Mouse (Mus musculus): ENCODE data around the gene Gjc1. TPM values are rescaled to one million over a fixed set of nuclear protein-coding genes. Genes with fewer than 3 reads are reported as not detected.

Gjc1 gene
- polyA plus RNA-seq, 1 experiment from 2014 or later: 1.4 TPM

- H3K4me2 ChIP-seq (ENCODE audit: low read depth, low read length): peak overlapping the region; percentile 75; the same call in 1 of the 2 replicates
- 30% methylated on average over 6 of the region's 6 CpGs for WGBS (ENCODE audit: insufficient replicate concordance)
- H3K4me3 ChIP-seq (ENCODE audit: low read depth, low read length): peak overlapping the region; percentile 57
- no peak overlapping the region for H3K27ac ChIP-seq (ENCODE audit: low read length)
- H3K4me1 ChIP-seq (ENCODE audit: control insufficient read depth, low read depth, low read length): no peaks in the 10 kb centered on the region; the same call in 1 of the 2 replicates
- no peaks in the 10 kb centered on the region for H3K36me3 ChIP-seq (ENCODE audit: control insufficient read depth, insufficient read depth)
- H3K9ac ChIP-seq (ENCODE audit: low read depth, low read length): no peak overlapping the region
- no peaks in the 10 kb centered on the region for H3K9me3 ChIP-seq (replicated peaks; ENCODE audit: control insufficient read depth, low read length)
- no peak for ATAC-seq (ENCODE audit: low read depth)
- H3K27me3 ChIP-seq (ENCODE audit: control insufficient read depth, insufficient read depth, low read depth, low read length): peaks cover 43% of the 10 kb centered on the region
These were observed 58.6 kb downstream of the Gjc1 start for GRCm38 (mm10) chr11:102760805-102761308.

- Histone ChIP-seq H3K4me3 (ENCODE audit: low read depth, low read length) (no peak overlapping the region), H3K4me2 (ENCODE audit: low read depth, low read length) (no peak overlapping the region), H3K9ac (ENCODE audit: low read depth, low read length) (no peak overlapping the region), H3K27me3 (ENCODE audit: control insufficient read depth, insufficient read depth, low read depth, low read length) (peaks cover 43% of the 10 kb centered on the region), H3K27ac (ENCODE audit: low read length) (no peak overlapping the region), H3K36me3 (ENCODE audit: control insufficient read depth, insufficient read depth) (no peaks in the 10 kb centered on the region), H3K4me1 (ENCODE audit: control insufficient read depth, low read depth, low read length) (no peaks in the 10 kb centered on the region; the same call in 1 of the 2 replicates), H3K9me3 (replicated peaks; ENCODE audit: control insufficient read depth, low read length) (no peaks in the 10 kb centered on the region)
- no peak for ATAC-seq (ENCODE audit: low read depth)
- WGBS (ENCODE audit: insufficient replicate concordance): 49% methylated on average over 2 of the region's 2 CpGs
These were observed 60.5 kb downstream of the Gjc1 start for GRCm38 (mm10) chr11:102758977-102759376.

DNA sequence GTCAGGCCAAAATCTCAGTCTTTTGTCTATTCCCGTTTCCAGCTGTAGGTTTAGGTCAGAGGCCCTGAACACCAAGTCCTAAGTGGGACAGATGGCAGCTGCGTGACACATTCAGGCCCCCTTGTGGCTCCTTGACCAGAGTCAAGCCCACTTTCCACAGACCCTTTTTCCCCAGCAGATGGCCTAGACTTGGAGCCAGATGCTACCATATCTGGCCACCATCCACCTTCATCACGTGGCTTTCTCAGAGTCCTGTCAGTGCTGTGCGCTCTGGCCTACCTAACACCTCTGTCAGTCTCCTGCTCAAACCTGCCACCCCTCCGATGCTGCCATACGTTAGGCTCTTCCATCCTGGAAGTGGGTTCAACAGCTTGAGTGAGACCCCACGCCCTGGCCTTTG, 64.1 kb downstream of the Gjc1 start:
- H3K27ac ChIP-seq (ENCODE audit: low read length): no peak overlapping the region
- H3K9ac ChIP-seq (ENCODE audit: low read depth, low read length): no peak overlapping the region
- WGBS (ENCODE audit: insufficient replicate concordance): 68% methylated on average over 7 of the region's 7 CpGs
- no peaks in the 10 kb centered on the region for H3K9me3 ChIP-seq (replicated peaks; ENCODE audit: control insufficient read depth, low read length)
- peaks cover 8% of the 10 kb centered on the region for H3K27me3 ChIP-seq (ENCODE audit: control insufficient read depth, insufficient read depth, low read depth, low read length)
- H3K36me3 ChIP-seq (ENCODE audit: control insufficient read depth, insufficient read depth): no peaks in the 10 kb centered on the region
- no peak overlapping the region for H3K4me3 ChIP-seq (ENCODE audit: low read depth, low read length)
- no peaks in the 10 kb centered on the region for H3K4me1 ChIP-seq (ENCODE audit: control insufficient read depth, low read depth, low read length)
- no peak for ATAC-seq (ENCODE audit: low read depth)
- no peak overlapping the region for H3K4me2 ChIP-seq (ENCODE audit: low read depth, low read length)

- no peak overlapping the region for H3K4me3 ChIP-seq (ENCODE audit: low read depth, low read length)
- no peak overlapping the region for H3K9ac ChIP-seq (ENCODE audit: low read depth, low read length)
- no peaks in the 10 kb centered on the region for H3K27me3 ChIP-seq (ENCODE audit: control insufficient read depth, insufficient read depth, low read depth, low read length)
- H3K9me3 ChIP-seq (replicated peaks; ENCODE audit: control insufficient read depth, low read length): no peaks in the 10 kb centered on the region
- no peaks in the 10 kb centered on the region for H3K4me1 ChIP-seq (ENCODE audit: control insufficient read depth, low read depth, low read length)
- no peak overlapping the region for H3K27ac ChIP-seq (ENCODE audit: low read length)
- 19% methylated on average over 4 of the region's 4 CpGs for WGBS (ENCODE audit: insufficient replicate concordance)
- no peak for ATAC-seq (ENCODE audit: low read depth)
- no peaks in the 10 kb centered on the region for H3K36me3 ChIP-seq (ENCODE audit: control insufficient read depth, insufficient read depth)
- no peak overlapping the region for H3K4me2 ChIP-seq (ENCODE audit: low read depth, low read length)
These were observed 65.1 kb downstream of the Gjc1 start for GRCm38 (mm10) chr11:102754416-102754815.

DNA sequence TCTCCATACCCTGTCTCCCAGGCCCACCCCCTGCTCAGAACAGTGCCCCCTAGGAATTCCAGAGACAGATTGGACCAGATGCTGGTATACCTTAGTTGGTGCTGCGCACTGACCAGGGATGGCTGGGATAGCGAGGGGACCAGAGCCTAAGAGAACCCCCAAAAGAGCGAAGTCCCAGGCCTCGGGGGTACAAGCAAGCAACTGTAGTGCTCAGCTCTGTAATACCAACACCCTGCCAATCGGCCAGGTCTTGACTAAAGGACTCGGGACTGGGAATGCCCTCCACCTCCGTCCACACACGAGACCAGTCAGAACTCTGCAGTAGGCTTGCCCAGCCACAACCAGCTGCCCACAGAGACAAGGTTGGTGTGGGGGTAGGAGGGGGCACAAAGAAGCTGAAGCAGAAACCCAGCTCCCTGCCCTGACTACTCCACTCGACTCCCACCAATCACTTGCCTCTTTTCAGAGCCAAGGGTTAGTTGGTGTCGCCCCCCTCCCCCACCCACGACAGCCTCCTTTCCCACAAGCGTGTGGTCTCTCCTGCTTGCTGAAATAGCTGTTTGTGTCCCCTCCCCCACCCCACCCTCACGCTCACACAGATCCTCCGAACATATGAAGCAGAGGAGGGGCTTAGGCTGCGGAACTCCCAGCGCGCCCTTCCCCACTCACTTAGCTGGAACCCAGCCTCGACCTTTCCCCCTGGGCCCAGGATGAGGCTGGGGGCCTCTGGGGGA, 65.7 kb downstream of the Gjc1 start:
- 25% methylated on average over 18 of the region's 18 CpGs for WGBS (ENCODE audit: insufficient replicate concordance)
- ATAC-seq (ENCODE audit: low read depth): no peak
- no peaks in the 10 kb centered on the region for H3K27me3 ChIP-seq (ENCODE audit: control insufficient read depth, insufficient read depth, low read depth, low read length)
- H3K4me1 ChIP-seq (ENCODE audit: control insufficient read depth, low read depth, low read length): no peaks in the 10 kb centered on the region
- no peak overlapping the region for H3K9ac ChIP-seq (ENCODE audit: low read depth, low read length)
- no peaks in the 10 kb centered on the region for H3K9me3 ChIP-seq (replicated peaks; ENCODE audit: control insufficient read depth, low read length)
- H3K4me3 ChIP-seq (ENCODE audit: low read depth, low read length): no peak overlapping the region
- no peak overlapping the region for H3K4me2 ChIP-seq (ENCODE audit: low read depth, low read length)
- H3K27ac ChIP-seq (ENCODE audit: low read length): no peak overlapping the region
- H3K36me3 ChIP-seq (ENCODE audit: control insufficient read depth, insufficient read depth): no peaks in the 10 kb centered on the region

GRCm38 (mm10) chr11:102752896-102753590, 66.5 kb downstream of the Gjc1 start:
- no peaks in the 10 kb centered on the region for H3K36me3 ChIP-seq (ENCODE audit: control insufficient read depth, insufficient read depth)
- H3K9me3 ChIP-seq (replicated peaks; ENCODE audit: control insufficient read depth, low read length): no peaks in the 10 kb centered on the region
- H3K9ac ChIP-seq (ENCODE audit: low read depth, low read length): no peak overlapping the region
- 47% methylated on average over 13 of the region's 13 CpGs for WGBS (ENCODE audit: insufficient replicate concordance)
- H3K4me2 ChIP-seq (ENCODE audit: low read depth, low read length): no peak overlapping the region
- no peak overlapping the region for H3K27ac ChIP-seq (ENCODE audit: low read length)
- no peaks in the 10 kb centered on the region for H3K27me3 ChIP-seq (ENCODE audit: control insufficient read depth, insufficient read depth, low read depth, low read length)
- no peak overlapping the region for H3K4me3 ChIP-seq (ENCODE audit: low read depth, low read length)
- no peak for ATAC-seq (ENCODE audit: low read depth)
- no peaks in the 10 kb centered on the region for H3K4me1 ChIP-seq (ENCODE audit: control insufficient read depth, low read depth, low read length)

GRCm38 (mm10) chr11:102749712-102750111, 69.8 kb downstream of the Gjc1 start:
- ATAC-seq (ENCODE audit: low read depth): no peak
- no peaks in the 10 kb centered on the region for H3K9me3 ChIP-seq (replicated peaks; ENCODE audit: control insufficient read depth, low read length)
- H3K4me3 ChIP-seq (ENCODE audit: low read depth, low read length): no peak overlapping the region
- no peak overlapping the region for H3K4me2 ChIP-seq (ENCODE audit: low read depth, low read length)
- 61% methylated on average over 2 of the region's 2 CpGs for WGBS (ENCODE audit: insufficient replicate concordance)
- H3K27ac ChIP-seq (ENCODE audit: low read length): no peak overlapping the region
- no peaks in the 10 kb centered on the region for H3K4me1 ChIP-seq (ENCODE audit: control insufficient read depth, low read depth, low read length)
- H3K9ac ChIP-seq (ENCODE audit: low read depth, low read length): no peak overlapping the region
- H3K36me3 ChIP-seq (ENCODE audit: control insufficient read depth, insufficient read depth): no peaks in the 10 kb centered on the region
- no peaks in the 10 kb centered on the region for H3K27me3 ChIP-seq (ENCODE audit: control insufficient read depth, insufficient read depth, low read depth, low read length)

All from liver, embryonic 16.5 days (tissue).